Mouse (Mus musculus): ENCODE data around the gene Rfx4. TPM values are rescaled to one million over a fixed set of nuclear protein-coding genes. Genes with fewer than 3 reads are reported as not detected.

Gene Rfx4
- total RNA-seq (2022): 10 to 100 TPM; 10.9 to 12.7 (median 12.3) TPM

GRCm38 (mm10) chr10:84755786-84756203 lies at the start of gene Rfx4:
Gene Rfx4, plus strand, starts transcription at chr10:84756062.
- no peak for DNase-seq (ENCODE audit: low spot score in 2 of 2)

GRCm38 (mm10) chr10:84706543-84706942 lies 49.3 kb upstream of the Rfx4 start:
- DNase-seq (ENCODE audit: low spot score in 2 of 2): no peak

GRCm38 (mm10) chr10:84707226-84707625 lies 48.6 kb upstream of the Rfx4 start:
- no peak for DNase-seq (ENCODE audit: low spot score in 2 of 2)

GRCm38 (mm10) chr10:84707752-84708530 lies 47.9 kb upstream of the Rfx4 start:
- DNase-seq (ENCODE audit: low spot score in 2 of 2): no peak

- DNase-seq (ENCODE audit: low spot score in 2 of 2): no peak
Measured at GRCm38 (mm10) chr10:84710192-84710591, 45.7 kb upstream of the Rfx4 start.

- no peak for DNase-seq (ENCODE audit: low spot score in 2 of 2)
Measured at GRCm38 (mm10) chr10:84710827-84711226, 45.0 kb upstream of the Rfx4 start.

GRCm38 (mm10) chr10:84711479-84711878 lies 44.4 kb upstream of the Rfx4 start:
- DNase-seq (ENCODE audit: low spot score in 2 of 2): no peak

GRCm38 (mm10) chr10:84711940-84712339 lies 43.9 kb upstream of the Rfx4 start:
- no peak for DNase-seq (ENCODE audit: low spot score in 2 of 2)

- no peak for DNase-seq (ENCODE audit: low spot score in 2 of 2)
Measured at GRCm38 (mm10) chr10:84712532-84712931, 43.3 kb upstream of the Rfx4 start.

GRCm38 (mm10) chr10:84713043-84713442 lies 42.8 kb upstream of the Rfx4 start:
- no peak for DNase-seq (ENCODE audit: low spot score in 2 of 2)

- DNase-seq (ENCODE audit: low spot score in 2 of 2): no peak
Measured at GRCm38 (mm10) chr10:84715639-84716038, 40.2 kb upstream of the Rfx4 start.

- DNase-seq (ENCODE audit: low spot score in 2 of 2): no peak
Measured at GRCm38 (mm10) chr10:84716581-84716980, 39.3 kb upstream of the Rfx4 start.

GRCm38 (mm10) chr10:84722711-84723110 lies 33.2 kb upstream of the Rfx4 start:
- no peak for DNase-seq (ENCODE audit: low spot score in 2 of 2)

GRCm38 (mm10) chr10:84727005-84727404 lies 28.9 kb upstream of the Rfx4 start:
- DNase-seq (ENCODE audit: low spot score in 2 of 2): no peak

- no peak for DNase-seq (ENCODE audit: low spot score in 2 of 2)
Measured at GRCm38 (mm10) chr10:84727760-84728159, 28.1 kb upstream of the Rfx4 start.

GRCm38 (mm10) chr10:84730078-84730477 lies 25.8 kb upstream of the Rfx4 start:
- DNase-seq (ENCODE audit: low spot score in 2 of 2): no peak

GRCm38 (mm10) chr10:84730956-84731355 lies 24.9 kb upstream of the Rfx4 start:
- no peak for DNase-seq (ENCODE audit: low spot score in 2 of 2)

GRCm38 (mm10) chr10:84733511-84733910 lies 22.4 kb upstream of the Rfx4 start:
- DNase-seq (ENCODE audit: low spot score in 2 of 2): no peak

GRCm38 (mm10) chr10:84754851-84755785 lies 744 bp upstream of the Rfx4 start:
- no peak for DNase-seq (ENCODE audit: low spot score in 2 of 2)

GRCm38 (mm10) chr10:84756435-84757095 lies 703 bp downstream of the Rfx4 start:
- DNase-seq (ENCODE audit: low spot score in 2 of 2): no peak

GRCm38 (mm10) chr10:84757426-84758199 lies 1.8 kb downstream of the Rfx4 start:
- no peak for DNase-seq (ENCODE audit: low spot score in 2 of 2)
